Mouse (Mus musculus) thymus, postnatal 0 days (tissue): ENCODE data around the gene Sirt6. TPM values are rescaled to one million over a fixed set of nuclear protein-coding genes. Genes with fewer than 3 reads are reported as not detected.

Experiments used
- DNase-seq: peaks from one replicate; pipeline ENCODE4 v3.0.0-alpha.2; 2015; ENCODE audit warnings: low spot score
- polyA plus RNA-seq: library from polyadenylated mRNA; unstranded; fragments of >200 nt; fragmentation: Nextera tagmentation; extraction: Ambion mirVana; gene quantifications from 2 replicates; pipeline ENCODE4 v1.2.1, GENCODE M21; 2015

Sirt6 gene
- polyA plus RNA-seq, 1 experiment from 2014 or later = 31.3 TPM

DNA sequence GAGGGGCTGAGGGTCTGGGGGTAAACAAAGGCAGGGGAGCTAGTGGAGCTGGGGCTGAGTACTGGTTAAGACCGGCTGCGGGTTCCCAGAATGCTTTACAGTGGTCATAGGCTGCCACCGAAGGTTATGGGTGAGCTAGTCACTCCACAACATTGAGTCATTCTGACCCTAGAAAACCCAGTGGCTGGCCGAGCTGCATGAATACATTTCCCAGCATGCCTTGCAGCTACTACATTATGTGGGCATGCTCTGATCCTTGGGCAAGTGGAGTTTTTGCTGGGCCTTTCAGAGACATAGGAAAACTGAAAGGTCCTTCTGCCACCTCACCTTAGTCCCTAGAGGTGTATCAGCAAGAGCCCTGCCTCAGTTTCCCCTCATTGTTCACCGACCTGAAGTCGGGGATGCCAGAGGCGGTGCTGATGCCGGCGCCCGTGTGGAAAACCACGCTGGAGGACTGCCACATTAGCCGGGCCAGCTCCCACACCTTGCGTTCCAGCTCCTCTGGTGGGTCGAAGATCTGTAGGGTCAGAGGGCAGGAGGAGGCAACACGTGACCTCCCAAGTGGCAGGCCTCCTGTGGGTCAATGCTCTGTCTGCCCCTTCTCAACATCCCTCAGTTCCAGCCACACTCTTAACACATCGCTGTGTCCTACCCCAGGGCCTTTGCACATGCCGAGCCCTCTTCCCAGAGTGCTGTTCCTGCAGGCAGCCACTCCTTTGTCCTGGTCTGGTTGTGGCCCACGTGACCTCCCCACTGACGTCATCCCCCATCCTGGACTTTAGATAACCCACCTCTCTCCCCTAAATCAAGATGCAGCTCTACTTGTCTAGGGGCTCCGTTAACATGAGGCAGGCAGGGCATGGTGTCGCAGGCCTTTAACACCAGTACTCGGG lies 1.2 kb downstream of the Sirt6 start:
- DNase-seq = no peak

DNA sequence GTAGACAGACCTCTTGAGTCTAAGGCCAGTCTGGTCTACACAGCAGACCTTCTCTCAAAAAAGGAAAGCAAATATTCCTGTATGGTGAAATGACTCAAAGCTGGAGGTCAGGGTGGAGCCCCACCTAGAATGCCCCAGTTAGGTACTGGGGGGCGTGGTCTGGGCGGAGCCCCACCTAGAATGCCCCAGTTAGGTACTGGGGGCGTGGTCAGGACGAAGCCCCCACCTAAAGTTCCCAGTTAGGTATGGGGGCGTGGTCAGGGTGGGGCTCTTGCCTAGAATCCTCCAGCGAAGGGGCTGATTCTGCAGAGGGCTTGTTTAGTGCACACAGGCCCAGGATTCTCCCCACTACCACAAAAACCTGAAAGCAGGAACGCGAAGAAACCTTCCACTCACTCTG lies 4.2 kb downstream of the Sirt6 start:
- DNase-seq = no peak

DNA sequence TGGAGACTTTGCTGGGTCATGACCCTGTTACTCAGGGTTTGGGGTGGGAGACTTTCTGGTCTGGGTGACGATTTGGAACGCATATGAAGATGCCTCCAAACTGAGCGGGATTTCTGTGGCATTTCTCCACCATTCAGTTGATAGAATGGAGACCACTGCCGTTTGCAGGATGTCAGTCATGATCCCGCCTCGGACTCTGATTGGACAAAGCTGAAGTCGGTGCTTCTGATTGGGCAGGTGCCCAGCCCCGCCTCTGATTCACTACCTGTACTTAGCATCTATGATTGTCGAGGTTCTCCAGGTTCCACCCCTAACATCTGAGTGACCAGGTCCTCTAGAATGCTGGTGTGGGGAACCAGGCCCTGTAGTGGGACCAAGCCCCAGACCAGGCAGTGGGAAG lies 6.8 kb downstream of the Sirt6 start:
- no peak for DNase-seq

DNA sequence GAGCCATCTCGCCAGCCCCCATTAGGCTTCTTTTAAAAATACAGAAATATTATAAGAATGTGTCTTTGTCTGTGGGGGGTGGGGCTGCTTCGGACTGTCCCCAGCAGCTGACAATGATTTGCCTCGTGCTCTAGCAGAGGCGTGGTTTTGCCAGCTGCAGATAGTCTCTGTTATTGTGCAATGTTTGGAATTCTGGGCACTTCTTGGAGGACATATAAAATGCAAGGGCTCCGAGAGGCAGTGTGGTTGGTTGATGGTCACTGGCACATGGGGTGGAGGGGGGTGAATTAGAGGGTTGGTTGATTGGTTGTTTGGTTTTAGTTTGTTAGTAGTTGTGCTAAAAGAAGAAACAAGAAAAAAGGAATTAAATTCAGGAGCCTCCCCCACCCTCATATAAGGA lies 7.6 kb downstream of the Sirt6 start:
- DNase-seq = no peak

DNA sequence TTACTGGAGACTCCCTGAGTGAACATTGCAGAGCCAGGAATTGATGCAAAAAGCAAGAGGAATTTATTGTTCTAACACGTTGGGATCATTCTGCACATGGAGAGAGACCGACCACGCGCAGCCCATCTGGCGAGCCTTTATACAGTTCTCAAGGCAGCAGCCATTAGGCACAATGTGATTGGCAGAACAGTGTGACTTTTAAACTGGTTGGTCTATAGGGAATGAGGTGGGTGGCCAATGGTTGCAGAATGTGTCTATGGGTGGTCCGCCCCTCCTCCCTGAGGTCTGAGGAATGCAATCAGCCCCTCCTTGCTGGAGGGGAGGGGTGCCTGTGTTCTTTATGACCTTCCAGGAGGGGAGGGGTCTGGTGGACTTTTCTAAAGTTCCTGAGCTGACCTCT lies 12.1 kb downstream of the Sirt6 start:
- no peak for DNase-seq

DNA sequence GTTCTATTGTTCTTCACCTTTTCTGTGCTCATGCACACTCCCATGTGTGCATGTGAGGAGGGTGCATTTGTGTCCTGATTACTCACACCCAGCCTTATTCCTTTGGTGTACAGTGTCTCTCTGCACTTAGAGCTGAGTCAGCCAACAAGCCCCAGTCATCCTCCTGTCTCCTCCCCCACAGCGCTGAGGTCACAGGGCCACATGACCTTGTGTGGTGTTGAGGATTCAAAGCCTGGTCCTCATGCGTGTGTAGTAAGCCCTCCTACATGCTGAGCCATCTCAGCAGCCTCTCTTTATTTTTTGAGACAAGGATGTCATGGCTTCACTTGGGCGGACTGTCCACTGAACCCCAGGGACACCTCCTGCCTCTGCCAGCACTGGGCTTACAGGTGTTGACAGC lies 14.8 kb downstream of the Sirt6 start:
- no peak for DNase-seq

DNA sequence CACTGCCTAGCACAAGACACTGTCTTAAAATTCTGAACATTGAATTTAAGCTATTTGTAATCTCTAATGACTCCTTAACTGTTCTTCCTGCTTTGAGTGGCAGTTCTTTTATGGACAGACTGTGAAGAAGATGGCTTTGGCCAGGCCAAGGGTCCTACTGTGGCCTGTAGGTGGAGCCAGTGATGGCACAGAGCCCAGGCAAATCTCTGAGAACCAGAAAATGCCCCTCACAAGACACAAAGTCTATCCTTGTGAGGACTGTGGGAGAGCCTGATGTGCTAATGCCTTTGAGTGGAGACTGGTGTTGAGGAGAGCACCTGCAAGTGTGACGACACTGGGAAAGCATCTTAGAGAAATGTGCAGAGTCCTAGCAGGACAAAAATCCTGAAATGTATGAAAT lies 19.3 kb downstream of the Sirt6 start:
- no peak for DNase-seq

DNA sequence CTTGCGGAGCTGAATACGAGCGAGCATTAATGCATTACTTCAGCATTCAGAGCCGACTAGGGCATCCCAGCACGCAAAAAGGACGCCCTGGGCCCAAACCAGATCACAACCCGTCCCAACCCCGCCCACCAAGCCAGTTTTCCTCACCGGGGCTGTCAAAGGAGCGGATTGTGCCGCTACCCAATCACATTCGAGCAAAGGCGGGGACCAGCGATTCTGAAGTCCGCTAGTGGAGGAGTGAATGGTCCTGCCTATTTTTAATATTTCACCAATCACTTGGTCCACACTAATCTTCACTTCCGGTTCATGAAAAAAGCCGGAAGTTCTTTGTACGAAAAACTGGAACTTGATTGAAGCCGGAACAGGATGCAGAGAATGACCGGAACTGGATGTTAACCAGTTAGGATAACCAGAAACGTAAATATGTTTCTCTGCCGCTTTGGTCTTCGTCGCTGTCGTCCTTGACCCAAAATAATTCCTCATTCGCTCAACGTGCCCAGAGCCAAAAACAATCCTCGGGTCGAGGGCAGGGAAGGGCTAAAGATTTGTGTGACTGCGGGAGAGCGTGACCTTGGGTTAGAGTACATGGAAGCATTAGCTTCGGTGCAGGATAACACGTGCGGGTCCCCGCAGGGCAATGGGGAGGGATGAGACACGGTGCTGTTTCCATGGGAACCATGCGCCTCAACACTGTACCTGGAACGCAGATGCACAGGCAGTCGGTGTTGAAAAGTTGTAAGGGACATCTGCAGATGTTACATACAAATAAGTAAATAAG lies 21.4 kb downstream of the Sirt6 start, which contains the start of gene BC025920:
Gene BC025920, plus strand, starts transcription at position 297 of the 778 bp plus-strand sequence.
- peak; percentile 81 for DNase-seq

DNA sequence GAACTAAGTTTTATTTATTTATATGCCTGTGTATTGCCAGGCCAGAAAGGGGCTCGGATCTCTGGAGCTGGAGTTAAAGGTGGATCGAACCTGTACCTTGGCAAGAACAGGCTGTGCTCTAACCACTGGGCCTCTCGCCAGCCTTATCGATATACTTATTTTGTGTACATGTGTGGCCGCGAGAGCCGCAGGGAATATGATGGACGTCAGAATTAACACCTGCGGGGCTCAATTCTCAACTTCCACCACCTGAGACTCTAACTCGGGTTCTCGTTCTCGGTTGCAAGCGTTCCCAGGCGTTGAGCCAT lies 22.0 kb downstream of the Sirt6 start:
- DNase-seq = no peak

DNA sequence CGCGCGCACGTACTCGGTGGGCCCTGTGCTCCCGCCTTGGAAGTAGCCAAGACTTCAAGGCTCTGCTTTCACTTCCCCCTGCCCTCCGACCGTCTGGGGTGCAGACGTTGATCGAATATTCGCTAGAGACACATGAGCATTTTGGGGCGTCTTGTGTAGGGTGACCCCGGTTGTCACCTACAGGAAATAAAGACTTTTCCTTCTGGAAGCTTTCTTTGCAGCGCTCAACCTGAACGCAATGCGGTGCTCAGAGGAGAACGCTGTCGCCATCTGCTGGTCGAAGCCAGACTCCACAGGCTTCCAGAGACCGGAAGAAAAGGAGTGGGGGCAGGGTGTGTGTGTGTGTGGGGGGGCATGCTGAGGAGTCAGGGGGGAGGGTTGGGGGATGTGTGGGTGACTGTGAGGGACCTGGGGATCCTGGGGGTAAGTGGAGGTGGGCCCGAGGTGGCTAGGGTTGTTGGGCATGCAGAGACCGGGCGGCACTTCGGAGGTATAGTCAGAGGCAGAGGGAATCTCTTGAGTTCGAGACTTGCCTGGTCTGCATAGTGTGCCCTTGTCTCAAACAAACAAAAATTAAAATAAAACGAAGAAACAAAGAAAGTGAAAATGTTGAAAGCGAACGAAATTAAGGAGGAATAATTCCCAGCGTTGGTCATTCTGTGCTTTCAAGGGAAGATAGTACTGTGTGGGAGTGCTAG lies 22.5 kb downstream of the Sirt6 start:
- DNase-seq = peak; percentile 94

DNA sequence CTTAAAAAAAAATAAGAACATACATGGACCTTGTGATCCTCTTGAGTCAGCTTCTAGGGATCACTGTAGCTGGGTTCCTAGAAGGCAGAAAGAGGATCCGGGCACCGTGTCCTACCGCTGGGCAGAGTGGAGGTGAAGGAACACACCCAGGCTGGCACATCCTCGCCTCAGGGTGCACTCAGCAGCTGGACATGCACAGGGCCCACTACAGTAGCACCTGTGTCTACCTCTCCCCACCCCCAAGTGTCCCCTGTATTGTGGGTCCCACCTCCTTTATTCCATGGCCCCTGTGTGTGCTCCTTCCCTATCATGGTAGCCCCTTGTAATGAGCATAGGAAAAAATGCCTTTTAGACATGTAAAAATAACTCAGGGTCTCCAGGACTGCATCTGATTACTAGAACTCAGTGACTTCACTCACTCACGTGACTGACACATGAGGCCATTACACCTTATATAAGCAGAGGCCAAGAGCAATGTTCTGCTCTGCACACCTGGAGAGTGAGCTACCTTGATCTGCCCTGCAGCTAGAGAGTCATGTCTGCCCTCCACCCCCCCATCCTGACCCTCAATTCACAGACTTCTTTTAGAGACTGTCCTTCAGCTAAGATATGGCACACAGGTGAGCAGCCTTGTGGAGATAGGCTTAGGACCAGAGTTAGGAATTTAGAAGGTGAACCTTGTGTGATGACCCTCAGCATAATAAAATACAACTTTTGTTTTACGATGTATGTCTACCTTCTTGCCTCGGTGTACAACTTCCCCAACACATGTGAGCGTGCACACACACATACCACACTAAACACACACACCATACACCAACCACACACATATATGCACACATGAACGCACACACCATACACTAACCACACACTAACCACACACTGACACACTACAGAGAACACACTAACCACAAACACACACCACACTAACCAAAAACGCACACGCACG lies 23.3 kb downstream of the Sirt6 start:
- DNase-seq = peak; percentile 21

DNA sequence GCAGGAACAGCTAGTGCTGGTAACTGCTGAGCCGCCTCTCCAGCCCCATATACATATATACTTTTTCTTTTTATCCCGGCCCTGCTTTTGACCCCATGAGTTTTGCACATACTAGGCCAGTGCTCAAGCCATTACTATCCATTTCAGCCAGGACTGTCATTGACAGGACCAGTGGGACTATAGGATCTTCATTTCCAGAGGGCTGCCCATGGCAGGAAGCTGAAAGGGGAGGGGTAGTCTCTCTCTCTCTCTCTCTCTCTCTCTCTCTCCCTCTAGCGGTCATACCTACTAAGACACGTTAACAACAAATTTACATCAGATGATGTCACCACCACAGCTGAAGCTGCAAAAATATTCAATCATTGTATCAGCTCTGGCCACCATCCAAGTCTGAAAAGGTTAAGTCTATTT lies 24.9 kb downstream of the Sirt6 start:
- DNase-seq = peak; percentile 77

DNA sequence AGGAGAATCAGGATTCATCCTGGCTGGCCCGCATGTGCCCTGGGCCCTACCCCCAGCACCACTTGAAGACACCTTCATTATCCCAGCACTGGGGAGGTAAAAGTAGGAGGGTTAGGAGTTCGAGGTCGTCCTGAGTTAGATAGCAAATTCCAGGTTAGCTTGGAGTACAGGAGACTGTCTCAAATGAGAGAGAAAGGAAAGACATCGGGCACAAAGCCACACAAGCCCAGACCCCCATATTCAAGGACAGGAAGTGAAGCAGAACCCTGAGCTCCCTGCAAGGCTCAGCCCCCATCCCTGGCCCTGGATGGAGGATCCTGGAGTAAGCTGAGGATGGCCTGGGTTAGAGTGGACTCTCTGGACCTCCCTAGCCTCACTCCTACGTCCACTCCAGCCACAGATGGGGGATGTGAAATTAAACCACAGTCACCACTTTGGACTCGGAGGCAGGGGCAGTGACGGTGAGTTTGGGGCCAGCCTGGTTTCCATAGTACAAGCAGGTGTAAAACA lies 26.1 kb downstream of the Sirt6 start:
- no peak for DNase-seq

DNA sequence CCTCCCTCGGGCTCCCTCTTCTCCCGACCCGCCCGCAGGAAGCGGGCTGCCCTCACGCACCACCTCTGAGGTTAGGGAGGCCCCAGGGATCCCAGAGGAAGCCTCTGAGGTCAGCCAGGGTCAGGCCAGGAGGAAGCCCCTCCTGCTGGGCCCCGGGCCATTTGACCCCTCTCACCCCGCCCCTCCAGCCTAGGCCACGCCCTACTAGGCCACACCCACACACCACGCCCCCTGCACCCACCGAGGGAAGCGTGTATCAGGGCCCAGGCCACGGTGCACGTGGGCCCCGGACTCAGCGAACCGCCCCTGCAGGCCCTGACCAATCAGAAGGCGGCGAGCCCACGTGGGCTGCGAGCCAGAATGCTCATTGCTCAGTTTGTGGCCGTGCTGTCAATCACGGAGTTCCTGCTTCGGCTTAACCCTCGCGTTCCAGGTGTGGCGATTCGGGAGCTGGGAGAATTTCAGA lies 26.8 kb downstream of the Sirt6 start, which contains the start of gene Tle6:
Gene Tle6, minus strand, starts transcription at position 336 of the 466 bp plus-strand sequence.
- peak; percentile 96 for DNase-seq

DNA sequence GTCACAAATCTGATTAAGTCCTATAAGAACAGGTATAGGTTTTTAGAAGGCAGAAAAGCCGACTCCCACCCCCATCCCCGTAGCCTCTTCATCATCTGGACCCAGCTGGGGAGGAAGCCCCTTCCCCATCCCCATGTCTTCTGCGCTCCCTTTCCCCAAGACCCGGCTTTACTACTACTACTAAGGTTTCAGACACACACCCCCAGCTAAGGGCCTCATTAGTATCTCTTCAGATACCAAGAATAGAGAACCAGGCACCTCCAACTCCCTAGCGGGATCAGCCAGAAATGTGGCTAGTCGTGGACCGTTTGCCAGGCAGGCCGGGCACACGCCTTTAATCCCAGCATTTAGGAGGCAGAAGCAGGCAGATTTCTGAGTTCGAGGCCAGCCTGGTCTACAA lies 27.5 kb downstream of the Sirt6 start:
- DNase-seq = no peak

DNA sequence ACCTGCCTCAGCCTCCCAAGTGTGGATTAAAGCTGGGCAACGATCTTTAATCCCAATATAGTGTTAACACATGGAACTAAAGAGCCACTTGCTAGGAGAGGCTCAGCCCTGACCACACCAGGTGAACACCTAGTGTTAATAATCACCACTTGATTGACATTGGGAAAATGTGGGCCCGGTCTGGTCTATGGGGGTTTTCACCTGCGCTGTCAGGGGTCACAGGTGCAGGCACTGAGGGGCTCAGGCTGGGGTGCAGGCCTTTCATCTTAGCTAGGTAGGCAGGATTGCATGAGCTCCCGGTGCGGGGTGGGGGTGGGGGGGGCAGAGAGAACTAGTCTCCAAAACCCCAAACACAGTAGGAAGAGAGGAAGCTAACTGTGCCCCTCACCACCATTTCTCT lies 28.0 kb downstream of the Sirt6 start:
- DNase-seq = no peak

DNA sequence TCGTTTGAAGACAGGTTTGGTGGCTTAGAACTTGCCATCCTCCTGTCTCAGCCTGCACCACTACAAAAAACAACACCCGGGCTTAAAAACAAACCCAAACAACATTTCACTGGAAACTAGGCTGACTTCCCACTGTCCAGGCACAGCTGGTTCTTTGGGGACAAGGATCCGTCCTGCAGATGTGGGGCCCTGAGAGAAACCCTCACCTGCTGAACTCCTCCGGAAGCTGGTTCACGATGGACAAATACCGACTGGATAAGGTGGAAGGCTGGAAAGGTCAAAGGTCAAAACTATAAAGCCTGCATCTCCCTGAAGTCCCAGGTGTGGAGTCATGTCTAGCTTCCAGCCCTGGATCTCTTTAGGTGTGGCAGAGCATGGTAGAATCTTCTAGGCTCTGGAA lies 28.7 kb downstream of the Sirt6 start:
- no peak for DNase-seq

DNA sequence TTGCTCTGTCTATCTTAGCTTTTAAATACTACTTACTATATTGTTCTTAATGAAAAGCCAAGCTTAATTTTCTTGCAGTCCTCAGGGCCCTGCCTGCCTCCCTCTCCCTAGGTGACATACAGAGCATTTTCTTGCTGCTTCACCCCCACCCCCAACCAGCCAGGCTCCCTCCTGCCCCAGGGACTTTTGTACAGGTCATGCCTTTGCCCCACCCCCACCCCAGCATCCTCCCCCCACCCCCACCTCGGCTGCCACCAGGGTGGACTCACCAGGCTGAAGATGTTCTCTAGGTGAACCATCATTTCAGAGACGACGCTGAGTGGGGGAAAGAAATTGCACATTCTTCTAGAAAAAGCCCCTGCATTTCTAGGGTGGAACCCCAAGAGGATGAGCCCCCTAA lies 29.3 kb downstream of the Sirt6 start:
- DNase-seq = no peak

DNA sequence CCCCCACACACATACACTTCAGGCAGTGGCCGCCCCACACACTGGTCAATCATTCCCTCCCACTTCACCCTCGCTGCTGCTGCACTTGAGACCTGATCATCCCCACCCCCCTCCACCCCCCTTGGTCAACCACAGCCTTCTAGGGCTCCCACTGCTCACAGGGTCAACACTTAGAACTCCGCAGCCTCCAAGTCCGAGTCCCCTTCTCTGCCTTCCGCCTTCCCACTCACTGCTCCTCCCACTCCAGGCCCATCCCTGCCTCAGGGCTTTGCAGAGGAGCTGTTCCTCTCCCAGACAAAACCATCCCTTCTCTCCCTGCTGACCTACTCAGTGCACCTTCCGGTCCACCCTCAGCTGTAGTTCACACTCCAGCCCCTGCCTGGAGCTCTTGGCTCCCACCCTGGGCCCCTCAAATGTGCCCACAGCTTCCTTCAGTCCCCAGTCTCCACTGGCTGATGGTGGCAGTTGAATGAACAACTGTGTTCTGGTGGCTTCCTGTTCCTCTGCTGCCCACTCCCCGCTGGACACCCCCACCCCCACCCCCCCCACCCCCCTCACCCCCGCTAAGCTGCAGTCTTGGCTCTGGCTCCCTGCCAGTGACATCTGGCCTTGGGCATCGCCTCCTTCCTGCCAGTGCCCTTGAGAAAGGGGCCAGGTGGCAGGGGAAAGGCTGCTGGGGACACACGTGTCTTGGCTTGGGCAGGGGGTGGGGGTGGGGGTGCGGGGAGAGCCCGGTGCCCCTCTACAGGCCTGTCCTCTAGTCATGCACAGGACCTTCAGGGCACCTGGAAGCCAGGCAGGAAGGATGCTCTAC lies 30.3 kb downstream of the Sirt6 start:
- DNase-seq = peak; percentile 45

DNA sequence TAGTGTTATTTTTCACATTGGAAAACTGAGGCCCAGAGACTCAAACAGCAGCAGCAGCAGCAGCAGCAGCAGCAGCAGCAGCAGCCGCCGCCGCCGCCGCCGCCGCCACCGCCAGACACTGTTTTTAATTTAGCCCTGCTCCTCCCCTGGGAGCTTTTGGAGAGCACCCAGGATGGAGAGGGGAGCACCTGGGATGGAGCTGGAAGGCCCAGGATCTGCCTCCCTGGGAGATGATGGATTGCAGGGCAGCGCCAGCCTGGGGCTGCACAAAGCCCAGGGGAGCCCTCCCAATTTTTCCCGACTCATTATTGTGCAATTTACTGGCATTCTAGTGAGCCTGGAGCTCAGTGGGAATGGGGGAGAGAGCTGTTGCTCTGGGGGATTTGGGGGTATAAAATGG lies 31.0 kb downstream of the Sirt6 start:
- DNase-seq = no peak
